Mouse (Mus musculus): ENCODE measurements around the gene Ccdc159. TPM values are rescaled to one million over a fixed set of nuclear protein-coding genes. Genes with fewer than 3 reads are reported as not detected.

The Ccdc159 gene
- 8.4 and 9.2 TPM in 2 replicates for polyA plus RNA-seq (2021; fragmentation: Nextera tagmentation)
- long read RNA-seq, experiment 1, transcript Ccdc159-201 (13 exons, 1,531 nt), result major isoform, 6 of 37 reads
- long read RNA-seq, experiment 1, partial matches to known transcripts, result 12 of 37 reads
- long read RNA-seq, experiment 1, other reads (novel, unspliced or antisense), result 16 of 37 reads
- long read RNA-seq, experiment 2, partial matches to known transcripts, result 5 of 9 reads
- long read RNA-seq, experiment 2, other reads (novel, unspliced or antisense), result 3 of 9 reads

GRCm38 (mm10) chr9:21927208-21927753 lies at the start of gene Ccdc159, which contains the start of gene Tmem205:
TSS of gene Ccdc159 (plus strand) at chr9:21927471.
TSS of gene Tmem205 (minus strand) at chr9:21927556.

GRCm38 (mm10) chr9:21918035-21918592 lies 9.2 kb upstream of the Ccdc159 start, which contains the start of gene Rab3d:
TSS of gene Rab3d (minus strand) at chr9:21918192.

GRCm38 (mm10) chr9:21936692-21937570 lies 9.7 kb downstream of the Ccdc159 start, which contains the start of gene Plppr2:
TSS of gene Plppr2 (plus strand) at chr9:21937033.

GRCm38 (mm10) chr9:21955570-21956281 lies 28.5 kb downstream of the Ccdc159 start, which contains the start of gene Swsap1:
TSS of gene Swsap1 (plus strand) at chr9:21955755.

GRCm38 (mm10) chr9:21963417-21963816 lies 36.1 kb downstream of the Ccdc159 start, which contains the start of gene Epor:
TSS of gene Epor (minus strand) at chr9:21963506.

Other genes starting within 250 kb of the Ccdc159 start
- gene Ldlr, start 204.0 kb upstream of the Ccdc159 start, polyA plus RNA-seq (2021; fragmentation: Nextera tagmentation), result 4.4 and 5.9 TPM in 2 replicates
- 4.0 and 4.3 TPM in 2 replicates for gene Spc24, start 167.2 kb upstream of the Ccdc159 start, polyA plus RNA-seq (2021; fragmentation: Nextera tagmentation)
- 1.4 and 1.9 TPM in 2 replicates for gene Kank2, start 128.7 kb upstream of the Ccdc159 start, polyA plus RNA-seq (2021; fragmentation: Nextera tagmentation)
- gene Angptl8, start 92.0 kb upstream of the Ccdc159 start, polyA plus RNA-seq (2021; fragmentation: Nextera tagmentation), result not detected in 2 replicates
- 3.2 and 3.9 TPM in 2 replicates for gene Dock6, start 74.8 kb upstream of the Ccdc159 start, polyA plus RNA-seq (2021; fragmentation: Nextera tagmentation)
- gene Rab3d, start 9.3 kb upstream of the Ccdc159 start, polyA plus RNA-seq (2021; fragmentation: Nextera tagmentation), result 6.7 and 6.8 TPM in 2 replicates
- gene Tmem205, start 85 bp downstream of the Ccdc159 start, polyA plus RNA-seq (2021; fragmentation: Nextera tagmentation), result 87.3 and 88.2 TPM in 2 replicates
- gene Plppr2, start 9.6 kb downstream of the Ccdc159 start, polyA plus RNA-seq (2021; fragmentation: Nextera tagmentation), result 75.3 and 142 TPM in 2 replicates
- 6.2 and 17.7 TPM in 2 replicates for gene Swsap1, start 28.3 kb downstream of the Ccdc159 start, polyA plus RNA-seq (2021; fragmentation: Nextera tagmentation)
- gene Epor, start 36.0 kb downstream of the Ccdc159 start, polyA plus RNA-seq (2021; fragmentation: Nextera tagmentation), result 16.7 and 18.2 TPM in 2 replicates
- 1.0 and 1.5 TPM in 2 replicates for gene Rgl3, start 62.0 kb downstream of the Ccdc159 start, polyA plus RNA-seq (2021; fragmentation: Nextera tagmentation)
- 2.7 TPM in 2 replicates for gene Ccdc151, start 75.2 kb downstream of the Ccdc159 start, polyA plus RNA-seq (2021; fragmentation: Nextera tagmentation)
- 24.2 and 25.2 TPM in 2 replicates for gene Prkcsh, start 75.3 kb downstream of the Ccdc159 start, polyA plus RNA-seq (2021; fragmentation: Nextera tagmentation)
- gene Elavl3, start 124.6 kb downstream of the Ccdc159 start, polyA plus RNA-seq (2021; fragmentation: Nextera tagmentation), result 21.2 and 23.5 TPM in 2 replicates
- not detected in 2 replicates for gene Gm49318, start 143.8 kb downstream of the Ccdc159 start, polyA plus RNA-seq (2021; fragmentation: Nextera tagmentation)
- gene Zfp653, start 143.9 kb downstream of the Ccdc159 start, polyA plus RNA-seq (2021; fragmentation: Nextera tagmentation), result 3.5 and 4.6 TPM in 2 replicates
- gene Ecsit, start 158.0 kb downstream of the Ccdc159 start, polyA plus RNA-seq (2021; fragmentation: Nextera tagmentation), result 51.1 and 51.8 TPM in 2 replicates
- 0.49 and 0.67 TPM in 2 replicates for gene Cnn1, start 171.7 kb downstream of the Ccdc159 start, polyA plus RNA-seq (2021; fragmentation: Nextera tagmentation)
- 175 and 193 TPM in 2 replicates for gene Elof1, start 189.7 kb downstream of the Ccdc159 start, polyA plus RNA-seq (2021; fragmentation: Nextera tagmentation)
- 0.21 and 0.39 TPM in 2 replicates for gene Acp5, start 208.2 kb downstream of the Ccdc159 start, polyA plus RNA-seq (2021; fragmentation: Nextera tagmentation)
- 173 and 183 TPM in 2 replicates for gene Pigyl, start 229.4 kb downstream of the Ccdc159 start, polyA plus RNA-seq (2021; fragmentation: Nextera tagmentation)